Mouse (Mus musculus): Measurements from ENCODE around the gene Spg20. TPM values are rescaled to one million over a fixed set of nuclear protein-coding genes. Genes with fewer than 3 reads are reported as not detected.

Gene Spg20
- polyA plus RNA-seq, 1 experiment from 2014 or later, result 29.3 TPM

- Histone ChIP-seq H3K27ac (no peak overlapping the region), H3K27me3 (no peaks in the 10 kb centered on the region), H3K9me3 (replicated peaks) (no peaks in the 10 kb centered on the region), H3K4me1 (replicated peaks) (no peaks in the 10 kb centered on the region), H3K36me3 (no peaks in the 10 kb centered on the region), H3K4me3 (no peak overlapping the region), H3K9ac (no peak overlapping the region), H3K4me2 (no peak overlapping the region)
- WGBS, result 44% methylated on average over 7 of the region's 7 CpGs
- no peak for ATAC-seq (replicated peaks; ENCODE audit: insufficient number of reproducible peaks, insufficient read depth, low FRiP score, low read depth)
Measured at GRCm38 (mm10) chr3:55151656-55152433, 39.9 kb downstream of the Spg20 start.

DNA sequence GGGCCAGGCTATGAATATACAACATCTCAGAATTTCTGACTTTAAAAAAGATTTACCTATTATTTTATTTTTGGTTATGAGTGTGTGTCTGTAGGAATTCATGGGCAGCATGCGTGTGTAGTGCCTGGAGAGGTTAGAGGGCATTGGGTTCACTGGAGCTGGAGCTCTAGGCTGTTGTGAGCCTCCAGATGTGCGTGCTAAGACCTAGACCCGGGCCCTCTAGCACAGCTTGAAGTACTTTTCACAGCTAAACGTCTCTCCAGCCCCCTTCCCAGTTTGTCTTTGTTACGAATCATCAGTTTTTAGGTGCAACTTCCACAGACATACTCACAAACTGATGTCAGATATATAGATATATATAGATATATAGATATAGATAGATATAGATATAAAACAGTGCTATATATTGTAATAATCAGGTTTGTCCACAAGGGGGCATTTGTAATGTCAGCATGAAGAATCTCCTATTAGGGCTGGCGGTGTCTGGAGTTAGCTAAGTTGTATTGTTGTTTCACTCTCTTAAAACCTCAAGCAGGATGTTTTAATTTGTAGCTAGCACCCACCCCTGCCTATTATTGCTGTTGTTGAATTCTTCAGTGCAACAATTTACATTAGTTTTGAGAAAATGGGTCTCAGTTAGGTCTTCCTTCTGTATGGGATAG is 40.9 kb downstream of the Spg20 start:
- no peak overlapping the region for H3K4me2 ChIP-seq
- ATAC-seq (replicated peaks; ENCODE audit: insufficient number of reproducible peaks, insufficient read depth, low FRiP score, low read depth), result no peak
- H3K27me3 ChIP-seq, result no peaks in the 10 kb centered on the region
- no peak overlapping the region for H3K9ac ChIP-seq
- 61% methylated on average over 6 of the region's 6 CpGs for WGBS
- no peaks in the 10 kb centered on the region for H3K9me3 ChIP-seq (replicated peaks)
- no peaks in the 10 kb centered on the region for H3K36me3 ChIP-seq
- no peak overlapping the region for H3K27ac ChIP-seq
- H3K4me3 ChIP-seq, result no peak overlapping the region
- H3K4me1 ChIP-seq (replicated peaks), result no peaks in the 10 kb centered on the region

- no peak overlapping the region for H3K4me2 ChIP-seq
- ATAC-seq (replicated peaks; ENCODE audit: insufficient number of reproducible peaks, insufficient read depth, low FRiP score, low read depth), result no peak
- WGBS, result 83% methylated on average over 7 of the region's 7 CpGs
Measured at GRCm38 (mm10) chr3:55154163-55154562, 42.3 kb downstream of the Spg20 start.

DNA sequence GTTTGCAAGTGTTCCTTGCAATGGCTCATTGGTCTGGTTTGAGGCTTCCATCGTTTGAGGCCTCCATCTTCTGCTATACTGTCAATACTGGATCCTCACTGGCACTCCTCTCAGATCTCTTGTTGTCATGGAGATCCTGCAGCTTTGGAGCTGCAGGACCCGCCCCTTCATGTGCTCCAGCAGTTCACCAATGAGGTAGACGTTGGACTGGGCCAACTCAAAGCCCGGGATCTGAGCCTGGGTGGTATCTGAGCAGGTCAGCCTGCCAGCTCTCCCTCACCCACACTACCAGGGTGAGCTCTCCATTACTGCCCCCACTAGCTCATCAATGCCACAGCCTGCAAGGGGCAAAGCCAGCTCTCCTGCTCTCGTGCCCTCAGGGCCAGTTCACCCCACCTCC is 45.5 kb downstream of the Spg20 start:
- no peak overlapping the region for H3K9ac ChIP-seq
- no peak overlapping the region for H3K27ac ChIP-seq
- 64% methylated on average over 5 of the region's 5 CpGs for WGBS
- no peak overlapping the region for H3K4me2 ChIP-seq
- no peak; the same call in 1 of the 2 replicates for ATAC-seq (replicated peaks; ENCODE audit: insufficient number of reproducible peaks, insufficient read depth, low FRiP score, low read depth)
- no peaks in the 10 kb centered on the region for H3K27me3 ChIP-seq
- no peaks in the 10 kb centered on the region for H3K36me3 ChIP-seq
- H3K9me3 ChIP-seq (replicated peaks), result no peaks in the 10 kb centered on the region
- no peak overlapping the region for H3K4me3 ChIP-seq
- no peaks in the 10 kb centered on the region for H3K4me1 ChIP-seq (replicated peaks)

More at GRCm38 (mm10) chr3:55154163-55154562, 42.3 kb downstream of the Spg20 start:
- Histone ChIP-seq H3K27me3 (no peaks in the 10 kb centered on the region), H3K9ac (no peak overlapping the region), H3K36me3 (no peaks in the 10 kb centered on the region), H3K9me3 (replicated peaks) (no peaks in the 10 kb centered on the region), H3K4me3 (no peak overlapping the region), H3K27ac (no peak overlapping the region), H3K4me1 (replicated peaks) (no peaks in the 10 kb centered on the region)

- Histone ChIP-seq H3K9ac (no peak overlapping the region), H3K27me3 (no peaks in the 10 kb centered on the region), H3K36me3 (no peaks in the 10 kb centered on the region), H3K27ac (no peak overlapping the region), H3K4me1 (replicated peaks) (no peaks in the 10 kb centered on the region), H3K9me3 (replicated peaks) (no peaks in the 10 kb centered on the region), H3K4me3 (no peak overlapping the region), H3K4me2 (no peak overlapping the region)
- 69% methylated on average over 7 of the region's 7 CpGs for WGBS
- no peak for ATAC-seq (replicated peaks; ENCODE audit: insufficient number of reproducible peaks, insufficient read depth, low FRiP score, low read depth)
Measured at GRCm38 (mm10) chr3:55161144-55161543, 49.2 kb downstream of the Spg20 start.

DNA sequence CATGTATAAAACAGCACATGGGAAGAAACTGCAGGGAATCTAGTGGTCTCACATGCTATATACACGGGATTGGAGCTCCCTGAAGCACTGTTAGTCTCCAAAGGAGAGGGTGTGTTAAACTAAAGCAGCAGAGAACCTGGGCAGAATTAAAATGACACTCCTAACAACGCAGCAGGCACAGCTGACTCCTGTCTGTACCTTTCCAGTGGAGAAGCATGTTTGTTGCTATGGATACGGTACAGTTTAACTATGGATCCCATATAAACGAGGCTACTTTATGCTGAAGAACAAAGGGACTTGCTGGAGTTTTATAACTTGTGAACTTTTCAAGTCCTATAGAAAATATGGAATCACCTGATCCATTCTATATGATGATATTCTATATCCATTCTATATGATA is 51.6 kb downstream of the Spg20 start:
- no peak for ATAC-seq (replicated peaks; ENCODE audit: insufficient number of reproducible peaks, insufficient read depth, low FRiP score, low read depth)
- Histone ChIP-seq H3K4me2 (no peak overlapping the region), H3K27me3 (no peaks in the 10 kb centered on the region), H3K36me3 (no peaks in the 10 kb centered on the region), H3K4me3 (no peak overlapping the region), H3K27ac (no peak overlapping the region), H3K4me1 (replicated peaks) (no peaks in the 10 kb centered on the region), H3K9ac (no peak overlapping the region), H3K9me3 (replicated peaks) (no peaks in the 10 kb centered on the region)
- WGBS, result 69% methylated on average over 4 of the region's 4 CpGs

GRCm38 (mm10) chr3:55172478-55172877 is 60.6 kb downstream of the Spg20 start:
- Histone ChIP-seq H3K27ac (no peak overlapping the region), H3K9ac (no peak overlapping the region), H3K27me3 (no peaks in the 10 kb centered on the region), H3K36me3 (no peaks in the 10 kb centered on the region), H3K4me1 (replicated peaks) (0 out of 2 replicates have a peak, but pooled peaks cover 3% of the 10 kb centered on the region), H3K9me3 (replicated peaks) (no peaks in the 10 kb centered on the region), H3K4me3 (no peak overlapping the region), H3K4me2 (no peak overlapping the region)
- ATAC-seq (replicated peaks; ENCODE audit: insufficient number of reproducible peaks, insufficient read depth, low FRiP score, low read depth), result no peak
- WGBS, result 52% methylated on average over 3 of the region's 3 CpGs

- H3K4me2 ChIP-seq, result no peak overlapping the region
- no peaks in the 10 kb centered on the region for H3K9me3 ChIP-seq (replicated peaks)
- WGBS, result 19% methylated on average over 6 of the region's 6 CpGs
- H3K9ac ChIP-seq, result no peak overlapping the region
- no peak overlapping the region for H3K4me3 ChIP-seq
- ATAC-seq (replicated peaks; ENCODE audit: insufficient number of reproducible peaks, insufficient read depth, low FRiP score, low read depth), result no peak
- 0 out of 2 replicates have a peak, but pooled peaks cover 3% of the 10 kb centered on the region for H3K4me1 ChIP-seq (replicated peaks)
- H3K27me3 ChIP-seq, result no peaks in the 10 kb centered on the region
- no peaks in the 10 kb centered on the region for H3K36me3 ChIP-seq
- no peak overlapping the region for H3K27ac ChIP-seq
Measured at GRCm38 (mm10) chr3:55177271-55177670, 65.4 kb downstream of the Spg20 start.

- 91% methylated on average over 22 of the region's 22 CpGs for WGBS
- H3K9me3 ChIP-seq (replicated peaks), result no peaks in the 10 kb centered on the region
- H3K9ac ChIP-seq, result no peak within 1 kb of the TSS
- no peak within 1 kb of the TSS for H3K4me3 ChIP-seq
- ATAC-seq (replicated peaks; ENCODE audit: insufficient number of reproducible peaks, insufficient read depth, low FRiP score, low read depth), result no peak
- H3K27me3 ChIP-seq, result no peaks in the 10 kb centered on the region
- no peaks in the 10 kb centered on the region for H3K4me1 ChIP-seq (replicated peaks)
- H3K27ac ChIP-seq, result no peak within 1 kb of the TSS
- H3K4me2 ChIP-seq, result no peak within 1 kb of the TSS
- H3K36me3 ChIP-seq, result no peaks in the 10 kb centered on the region
Measured at GRCm38 (mm10) chr3:55181766-55182165, 69.9 kb downstream of the Spg20 start, which contains the start of gene Sohlh2. TSS of gene Sohlh2 (plus strand) at chr3:55182028.

Small RNAs within 50 kb of the gene (microRNA-seq; reads per million reads assigned to microRNA genes)
- gene Gm22029, result not detected

Other genes starting within 250 kb of the Spg20 start
- 0.10 TPM in 2 replicates for gene Sertm1, start 196.2 kb upstream of the Spg20 start, polyA plus RNA-seq (2015; fragmentation: Nextera tagmentation; extraction: Ambion mirVana)
- gene Ccna1, start 56.6 kb upstream of the Spg20 start, polyA plus RNA-seq (2015; fragmentation: Nextera tagmentation; extraction: Ambion mirVana), result 1.2 and 1.4 TPM in 2 replicates
- gene Ccdc169, start 25.2 kb downstream of the Spg20 start, polyA plus RNA-seq (2015; fragmentation: Nextera tagmentation; extraction: Ambion mirVana), result 0.10 TPM in 1 of 2 replicates, not detected in the other
- gene Sohlh2, start 69.9 kb downstream of the Spg20 start, polyA plus RNA-seq (2015; fragmentation: Nextera tagmentation; extraction: Ambion mirVana), result 0.09 TPM in 1 of 2 replicates, not detected in the other
- 11.9 and 13.4 TPM in 2 replicates for gene Dclk1, start 130.3 kb downstream of the Spg20 start, polyA plus RNA-seq (2015; fragmentation: Nextera tagmentation; extraction: Ambion mirVana)

Data from heart, embryonic 15.5 days (tissue).